Mouse (Mus musculus) frontal cortex, adult (tissue): ENCODE measurements around the gene Mettl8.

Source experiments
- ATAC-seq: cut with Nextera tagmentation; 2 replicates; pipeline ENCODE4 v1.9.2; 2017; ENCODE audit warnings: mild to moderate bottlenecking, moderate library complexity, mixed read lengths; ENCODE audit not compliant: low TSS enrichment

Mettl8 gene

GRCm38 (mm10) chr2:71055300-71056114, at the start of gene Mettl8, which contains the start of gene Dcaf17:
TSS of gene Mettl8 (minus strand) at chr2:71055583.
TSS of gene Dcaf17 (plus strand) at chr2:71055328.
- peak; percentile 97 for ATAC-seq

DNA sequence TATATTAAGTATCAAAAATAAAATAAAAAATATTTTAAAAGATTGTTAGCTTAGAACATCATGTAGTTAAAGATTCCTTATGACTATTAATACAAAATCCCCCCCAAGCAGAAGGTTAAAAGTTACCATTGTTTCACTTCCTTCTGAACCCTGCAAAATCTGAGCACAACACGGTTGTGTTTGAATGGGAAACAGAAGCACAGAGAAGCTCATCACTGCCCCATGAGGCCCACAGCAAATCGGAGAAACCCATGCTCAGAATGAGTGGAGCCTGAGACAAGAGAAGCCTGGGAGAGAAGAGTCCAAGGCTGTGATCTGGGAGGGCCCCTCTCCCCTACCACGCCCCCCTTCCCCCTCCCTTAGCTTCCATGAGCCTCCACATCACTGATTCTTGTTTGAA, 49.3 kb upstream of the Mettl8 start:
- no peak for ATAC-seq

- ATAC-seq, result no peak
These were observed 47.9 kb upstream of the Mettl8 start for GRCm38 (mm10) chr2:71103292-71103680.

DNA sequence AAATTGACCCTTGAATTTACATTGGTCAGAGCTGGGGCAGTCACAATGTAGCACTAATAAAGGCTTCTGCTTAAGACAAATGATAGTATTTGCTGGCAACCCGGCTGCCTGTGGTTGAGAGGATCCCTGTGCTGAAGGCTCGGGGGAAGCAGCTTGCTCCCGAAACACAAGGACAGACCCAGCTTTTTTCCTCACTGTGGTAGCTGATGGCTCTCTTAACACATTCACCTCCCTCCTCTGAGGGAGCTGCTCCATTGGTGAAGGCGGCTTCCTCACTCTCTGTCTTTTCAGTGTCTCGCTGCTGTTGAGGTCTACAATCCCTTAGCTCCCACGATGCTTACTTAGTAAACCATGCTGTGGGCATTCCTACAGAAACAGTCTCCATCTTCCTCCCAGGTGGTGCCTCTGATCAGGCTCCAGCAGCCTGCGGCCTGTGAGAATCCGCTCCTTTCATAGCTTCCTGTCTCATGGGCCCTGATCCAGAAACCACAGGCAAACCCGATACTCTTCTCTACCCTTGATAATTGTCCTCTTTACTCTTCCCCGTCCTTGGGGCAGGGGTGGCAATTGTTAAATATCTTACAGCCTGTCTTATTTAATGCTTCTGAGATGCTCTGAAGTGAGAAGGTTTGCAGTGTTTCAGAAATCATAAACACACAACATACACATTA, 47.4 kb upstream of the Mettl8 start:
- ATAC-seq, result no peak

GRCm38 (mm10) chr2:71096170-71096569, 40.8 kb upstream of the Mettl8 start:
- ATAC-seq, result no peak

DNA sequence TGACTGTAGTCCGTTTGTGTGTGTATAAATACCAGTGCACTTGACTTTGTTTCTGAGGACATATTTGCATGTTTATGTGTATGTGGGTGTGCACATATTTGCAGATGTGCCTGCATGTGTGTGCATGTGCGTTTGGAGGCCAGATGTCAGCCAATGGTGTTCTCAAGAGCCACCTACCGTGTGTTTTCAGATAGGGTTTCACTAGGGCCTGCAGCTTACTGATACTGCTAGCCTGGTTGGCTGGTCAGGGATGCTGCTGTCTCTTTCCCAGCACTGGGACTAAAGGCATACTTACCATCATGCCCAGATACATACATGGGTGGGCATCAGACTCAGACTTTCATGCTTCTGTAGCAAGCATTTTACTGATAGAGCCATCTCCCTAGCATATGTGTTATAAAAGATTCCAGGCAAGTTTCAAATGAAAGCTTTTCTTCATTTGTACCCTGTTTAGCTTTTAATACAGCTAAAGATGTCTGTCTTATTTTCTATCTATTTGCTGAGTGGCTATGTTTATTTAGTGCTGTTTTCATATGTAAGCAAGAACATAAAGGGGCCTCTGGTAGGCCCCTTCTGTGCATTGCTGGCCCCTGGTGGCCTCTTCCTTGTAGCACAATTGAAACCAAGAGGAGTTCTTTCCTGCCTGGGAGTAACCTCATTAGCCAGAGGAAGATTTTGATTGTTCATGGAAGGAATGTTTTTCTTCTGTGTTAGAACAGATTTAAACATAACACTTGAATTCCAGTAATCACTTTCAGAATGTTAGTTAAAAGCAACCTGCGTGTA, 35.5 kb upstream of the Mettl8 start:
- ATAC-seq, result no peak

GRCm38 (mm10) chr2:71089766-71090165, 34.4 kb upstream of the Mettl8 start:
- no peak for ATAC-seq

GRCm38 (mm10) chr2:71083454-71084193, 28.2 kb upstream of the Mettl8 start:
- ATAC-seq, result no peak

GRCm38 (mm10) chr2:71082416-71082815, 27.0 kb upstream of the Mettl8 start:
- ATAC-seq, result no peak

GRCm38 (mm10) chr2:71073828-71074227, 18.4 kb upstream of the Mettl8 start:
- no peak for ATAC-seq

DNA sequence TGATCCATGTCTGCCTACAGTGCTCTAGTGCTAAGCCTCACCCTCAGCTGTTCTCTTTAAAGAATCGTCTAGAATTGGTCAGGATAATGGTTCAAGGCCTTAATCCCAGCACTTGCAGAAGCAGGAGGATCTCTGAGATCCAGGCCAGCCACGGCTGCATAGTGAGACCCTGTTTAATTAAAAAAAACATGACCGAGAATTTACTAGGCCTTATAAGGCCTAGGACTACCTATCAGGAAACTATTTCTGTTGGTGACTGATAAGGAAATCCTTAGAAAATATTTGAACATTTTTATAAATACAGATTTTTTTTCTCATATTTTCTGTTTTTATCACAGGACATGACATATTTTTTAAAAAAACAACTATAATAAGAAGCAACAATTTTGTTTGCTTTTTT, 17.9 kb upstream of the Mettl8 start:
- ATAC-seq, result no peak

GRCm38 (mm10) chr2:71071601-71072000, 16.2 kb upstream of the Mettl8 start:
- no peak for ATAC-seq

- no peak for ATAC-seq
These were observed 892 bp upstream of the Mettl8 start for GRCm38 (mm10) chr2:71056115-71056835.

- no peak for ATAC-seq
These were observed 667 bp downstream of the Mettl8 start for GRCm38 (mm10) chr2:71054716-71055115.

GRCm38 (mm10) chr2:71050511-71050910, 4.9 kb downstream of the Mettl8 start:
- ATAC-seq, result no peak

DNA sequence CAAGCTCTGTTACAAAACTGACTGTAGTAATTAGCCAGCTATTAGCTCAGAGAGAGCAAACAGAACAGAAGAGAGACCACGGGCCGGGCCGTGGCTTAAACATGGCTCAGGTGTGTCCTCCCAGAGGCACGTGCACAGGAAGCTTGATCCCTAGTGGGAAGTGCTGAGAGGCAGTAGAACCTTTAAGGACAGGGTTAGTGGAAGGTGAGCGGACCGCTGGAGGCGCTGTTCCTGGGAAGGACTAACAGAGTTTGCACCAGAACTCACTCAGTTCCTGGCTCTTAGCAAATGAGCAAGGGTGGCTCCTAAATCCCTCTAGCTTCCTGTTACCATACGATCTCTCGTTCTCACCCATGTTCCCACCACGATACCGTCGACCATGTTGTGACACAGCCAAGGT, 6.5 kb downstream of the Mettl8 start:
- ATAC-seq, result no peak

GRCm38 (mm10) chr2:71046751-71047320, 8.5 kb downstream of the Mettl8 start:
- ATAC-seq, result no peak

GRCm38 (mm10) chr2:71046151-71046550, 9.2 kb downstream of the Mettl8 start:
- no peak for ATAC-seq

- peak; percentile 91 for ATAC-seq
These were observed 15.8 kb downstream of the Mettl8 start for GRCm38 (mm10) chr2:71039522-71040121.

GRCm38 (mm10) chr2:71037447-71037846, 17.9 kb downstream of the Mettl8 start:
- ATAC-seq, result no peak
